Mouse (Mus musculus): ENCODE data around the gene Zfhx3. TPM values are rescaled to one million over a fixed set of nuclear protein-coding genes. Genes with fewer than 3 reads are reported as not detected.

Zfhx3 gene
- polyA plus RNA-seq, 1 experiment from 2014 or later = 8.2 TPM

- H3K9ac ChIP-seq (replicated peaks; ENCODE audit: low read depth) = no peak overlapping the region
- peak; percentile 44 for DNase-seq (ENCODE audit: low spot score)
- no peak overlapping the region for H3K4me3 ChIP-seq (ENCODE audit: low read depth, low read length)
- no peaks in the 10 kb centered on the region for H3K9me3 ChIP-seq (ENCODE audit: low read length)
- no peak for TF ChIP-seq EP300 (IDR thresholded peaks at IDR 0.05)
- no peak for TF ChIP-seq CTCF (IDR thresholded peaks at IDR 0.05)
- 37% methylated on average over 5 of the region's 5 CpGs for WGBS
- no peaks in the 10 kb centered on the region for H3K36me3 ChIP-seq (ENCODE audit: insufficient read depth, low read length)
- no peaks in the 10 kb centered on the region for H3K27me3 ChIP-seq (replicated peaks; ENCODE audit: insufficient read depth, low read length)
- no peaks in the 10 kb centered on the region for H3K4me1 ChIP-seq (ENCODE audit: insufficient read depth, low read depth, low read length)
- ATAC-seq = no peak
- H3K27ac ChIP-seq (ENCODE audit: low read length) = no peak overlapping the region
- H3K4me2 ChIP-seq (replicated peaks; ENCODE audit: low read depth, low read length) = no peak overlapping the region
These were observed 838.7 kb downstream of the Zfhx3 start for GRCm38 (mm10) chr8:108781192-108781591.

GRCm38 (mm10) chr8:108783155-108783554, 840.7 kb downstream of the Zfhx3 start:
- DNase-seq (ENCODE audit: low spot score) (no peak), ATAC-seq (no peak)
- H3K27me3 ChIP-seq (replicated peaks; ENCODE audit: insufficient read depth, low read length) = no peaks in the 10 kb centered on the region
- H3K9me3 ChIP-seq (ENCODE audit: low read length) = no peaks in the 10 kb centered on the region
- H3K27ac ChIP-seq (ENCODE audit: low read length) = no peak overlapping the region
- TF ChIP-seq CTCF (IDR thresholded peaks at IDR 0.05) (no peak), EP300 (IDR thresholded peaks at IDR 0.05) (no peak)
- H3K4me2 ChIP-seq (replicated peaks; ENCODE audit: low read depth, low read length) = no peak overlapping the region
- H3K9ac ChIP-seq (replicated peaks; ENCODE audit: low read depth) = no peak overlapping the region
- H3K4me3 ChIP-seq (ENCODE audit: low read depth, low read length) = no peak overlapping the region
- H3K36me3 ChIP-seq (ENCODE audit: insufficient read depth, low read length) = no peaks in the 10 kb centered on the region
- 54% methylated on average over 10 of the region's 10 CpGs for WGBS
- no peaks in the 10 kb centered on the region for H3K4me1 ChIP-seq (ENCODE audit: insufficient read depth, low read depth, low read length)

- H3K4me3 ChIP-seq (ENCODE audit: low read depth, low read length) = no peak overlapping the region
- 34% methylated on average over 6 of the region's 6 CpGs for WGBS
- no peaks in the 10 kb centered on the region; the same call in 1 of the 2 replicates for H3K4me1 ChIP-seq (ENCODE audit: insufficient read depth, low read depth, low read length)
- H3K27ac ChIP-seq (ENCODE audit: low read length) = no peak overlapping the region
- H3K36me3 ChIP-seq (ENCODE audit: insufficient read depth, low read length) = 0 out of 2 replicates have a peak, but pooled peaks cover 10% of the 10 kb centered on the region
- H3K27me3 ChIP-seq (replicated peaks; ENCODE audit: insufficient read depth, low read length) = no peaks in the 10 kb centered on the region
- no peak overlapping the region for H3K4me2 ChIP-seq (replicated peaks; ENCODE audit: low read depth, low read length)
- no peaks in the 10 kb centered on the region; the same call in 1 of the 2 replicates for H3K9me3 ChIP-seq (ENCODE audit: low read length)
- TF ChIP-seq CTCF (IDR thresholded peaks at IDR 0.05) (no peak), EP300 (IDR thresholded peaks at IDR 0.05) (no peak)
- no peak overlapping the region for H3K9ac ChIP-seq (replicated peaks; ENCODE audit: low read depth)
- ATAC-seq (no peak), DNase-seq (ENCODE audit: low spot score) (no peak)
These were observed 845.8 kb downstream of the Zfhx3 start for GRCm38 (mm10) chr8:108788156-108788761.

- TF ChIP-seq CTCF (IDR thresholded peaks at IDR 0.05) = no peak
- TF ChIP-seq EP300 (IDR thresholded peaks at IDR 0.05) = no peak
- WGBS = 56% methylated on average over 10 of the region's 10 CpGs
These were observed 846.3 kb downstream of the Zfhx3 start for GRCm38 (mm10) chr8:108788762-108789157.

GRCm38 (mm10) chr8:108790559-108791293, 848.3 kb downstream of the Zfhx3 start:
- H3K9me3 ChIP-seq (ENCODE audit: low read length) = no peaks in the 10 kb centered on the region; the same call in 1 of the 2 replicates
- WGBS = 42% methylated on average over 14 of the region's 14 CpGs
- H3K4me3 ChIP-seq (ENCODE audit: low read depth, low read length) = no peak overlapping the region
- no peak overlapping the region for H3K27ac ChIP-seq (ENCODE audit: low read length)
- H3K9ac ChIP-seq (replicated peaks; ENCODE audit: low read depth) = no peak overlapping the region
- no peaks in the 10 kb centered on the region; the same call in 1 of the 2 replicates for H3K4me1 ChIP-seq (ENCODE audit: insufficient read depth, low read depth, low read length)
- ATAC-seq (peak; percentile 65), DNase-seq (ENCODE audit: low spot score) (peak; percentile 73)
- TF ChIP-seq EP300 (IDR thresholded peaks at IDR 0.05) = no peak
- TF ChIP-seq CTCF (IDR thresholded peaks at IDR 0.05) = peak; percentile 84
- H3K36me3 ChIP-seq (ENCODE audit: insufficient read depth, low read length) = peaks cover 25% of the 10 kb centered on the region
- H3K27me3 ChIP-seq (replicated peaks; ENCODE audit: insufficient read depth, low read length) = no peaks in the 10 kb centered on the region
- no peak overlapping the region for H3K4me2 ChIP-seq (replicated peaks; ENCODE audit: low read depth, low read length)

More at GRCm38 (mm10) chr8:108788762-108789157, 846.3 kb downstream of the Zfhx3 start:
- no peak for ATAC-seq
- no peaks in the 10 kb centered on the region; the same call in 1 of the 2 replicates for H3K9me3 ChIP-seq (ENCODE audit: low read length)
- no peak overlapping the region for H3K4me3 ChIP-seq (ENCODE audit: low read depth, low read length)
- H3K36me3 ChIP-seq (ENCODE audit: insufficient read depth, low read length) = peaks cover 13% of the 10 kb centered on the region; the same call in 1 of the 2 replicates
- no peak overlapping the region for H3K27ac ChIP-seq (ENCODE audit: low read length)
- no peak overlapping the region for H3K4me2 ChIP-seq (replicated peaks; ENCODE audit: low read depth, low read length)
- no peak for DNase-seq (ENCODE audit: low spot score)
- no peak overlapping the region for H3K9ac ChIP-seq (replicated peaks; ENCODE audit: low read depth)
- H3K27me3 ChIP-seq (replicated peaks; ENCODE audit: insufficient read depth, low read length) = no peaks in the 10 kb centered on the region
- H3K4me1 ChIP-seq (ENCODE audit: insufficient read depth, low read depth, low read length) = no peaks in the 10 kb centered on the region; the same call in 1 of the 2 replicates

- Histone ChIP-seq H3K4me3 (ENCODE audit: low read depth, low read length) (no peak overlapping the region), H3K36me3 (ENCODE audit: insufficient read depth, low read length) (peaks cover 34% of the 10 kb centered on the region), H3K9me3 (ENCODE audit: low read length) (no peaks in the 10 kb centered on the region; the same call in 1 of the 2 replicates), H3K4me2 (replicated peaks; ENCODE audit: low read depth, low read length) (no peak overlapping the region), H3K27ac (ENCODE audit: low read length) (no peak overlapping the region), H3K4me1 (ENCODE audit: insufficient read depth, low read depth, low read length) (peaks cover 11% of the 10 kb centered on the region), H3K27me3 (replicated peaks; ENCODE audit: insufficient read depth, low read length) (no peaks in the 10 kb centered on the region), H3K9ac (replicated peaks; ENCODE audit: low read depth) (no peak overlapping the region)
- TF ChIP-seq CTCF (IDR thresholded peaks at IDR 0.05) (no peak), EP300 (IDR thresholded peaks at IDR 0.05) (no peak)
- 96% methylated on average over 3 of the region's 3 CpGs for WGBS
- ATAC-seq (no peak), DNase-seq (ENCODE audit: low spot score) (no peak)
These were observed 853.6 kb downstream of the Zfhx3 start for GRCm38 (mm10) chr8:108796076-108796475.
